Mouse (Mus musculus) liver, embryonic 14.5 days (tissue): ENCODE results near the gene Lrwd1. TPM values are rescaled to one million over a fixed set of nuclear protein-coding genes. Genes with fewer than 3 reads are reported as not detected.

Experiments
- ATAC-seq: fragments of 200-750 bp; cut with Nextera tagmentation; 2 replicates; pipeline ENCODE4 v1.8.0; 2017; ENCODE audit warnings: moderate number of reproducible peaks, mild to moderate bottlenecking, moderate library complexity; ENCODE audit not compliant: insufficient read depth
- DNase-seq, 3 experiments: peaks; one replicate each; pipeline ENCODE4 v3.0.0-alpha.2; 2012 to 2013; ENCODE audit warnings: low read depth in 3 of 3, low spot score in 3 of 3
- H3K27ac ChIP-seq: fragments of 300-500 bp; sonication (generic); 2 replicates; pipeline ENCODE4 v1.5.1; 2014; ENCODE audit warnings: moderate library complexity, mild to moderate bottlenecking, control low read depth, inconsistent platforms
- H3K27me3 ChIP-seq: fragments of 300-500 bp; sonication (generic); 2 replicates; pipeline ENCODE4 v1.6.1; 2014; ENCODE audit warnings: mild to moderate bottlenecking, low read length, moderate library complexity; ENCODE audit not compliant: control insufficient read depth, insufficient read depth
- H3K36me3 ChIP-seq: fragments of 300-500 bp; sonication (generic); replicated peaks from 2 replicates; pipeline ENCODE4 v1.6.1; 2014; ENCODE audit warnings: low read depth; ENCODE audit not compliant: control insufficient read depth, insufficient read depth
- H3K4me1 ChIP-seq, 2 experiments: fragments of 200-500 bp in 1 of 2; fragments of 300-500 bp in 1 of 2; sonication (generic) in 1 of 2; replicated peaks; 2 replicates each; pipeline ENCODE4 v1.6.1; 2012 to 2014; ENCODE audit warnings: antibody characterized with exemption in 1 of 2, inconsistent platforms in 1 of 2, low read length in 1 of 2; ENCODE audit not compliant: control insufficient read depth in 2 of 2, insufficient read depth in 2 of 2
- H3K4me2 ChIP-seq: fragments of 300-500 bp; sonication (generic); 2 replicates; pipeline ENCODE4 v1.6.1; 2014; ENCODE audit warnings: low read depth, mild to moderate bottlenecking, control low read depth, moderate library complexity
- H3K4me3 ChIP-seq, 2 experiments: fragments of 200-500 bp in 1 of 2; fragments of 300-500 bp in 1 of 2; sonication (generic) in 1 of 2; 2 replicates each; pipeline ENCODE4 v1.5.1; 2012 to 2014; ENCODE audit warnings: low read depth in 2 of 2, low read length in 2 of 2, mild to moderate bottlenecking in 2 of 2, control low read depth in 1 of 2, inconsistent platforms in 1 of 2, moderate library complexity in 1 of 2; ENCODE audit not compliant: insufficient read depth in 1 of 2
- H3K9ac ChIP-seq: fragments of 300-500 bp; sonication (generic); replicated peaks from 2 replicates; pipeline ENCODE4 v1.6.1; 2014; ENCODE audit warnings: mild to moderate bottlenecking, control low read depth, moderate library complexity
- H3K9me3 ChIP-seq: fragments of 300-500 bp; sonication (generic); 2 replicates; pipeline ENCODE4 v1.6.1; 2016; ENCODE audit warnings: low read length, mixed read lengths; ENCODE audit not compliant: control insufficient read depth
- CTCF ChIP-seq: IDR thresholded peaks from 2 replicates; pipeline ENCODE4 v1.5.1; 2016; ENCODE audit warnings: antibody characterized with exemption, low read depth, control low read depth
- EP300 ChIP-seq: IDR thresholded peaks from 2 replicates; pipeline ENCODE4 v1.6.1; 2016; ENCODE audit warnings: antibody characterized with exemption, low read depth
- WGBS: fragments of 180-500 bp; shearing (Covaris S2); extraction: QIAGEN DNeasy Blood & Tissue Kit; methylation state at CpG from one replicate; pipeline ENCODE4 v1.1.7; 2014; ENCODE audit not compliant: insufficient replicate concordance; 5-methylcytosine and 5-hydroxymethylcytosine counted together
- polyA plus RNA-seq, 2 experiments: library from polyadenylated mRNA; depleted of rRNA in 1 of 2; stranded (reverse) in 1 of 2; unstranded in 1 of 2; fragments of >200 nt; fragmentation: Nextera tagmentation in 1 of 2; extraction: Ambion mirVana in 1 of 2; gene quantifications; 2 replicates each; pipeline versions ENCODE4 v1.2.1 to v1.2.3; 2012 to 2014

The Lrwd1 gene
- polyA plus RNA-seq, 2 experiments: 34.1 to 45.2 TPM

- 78% methylated on average over 5 of the region's 5 CpGs for WGBS
- Histone ChIP-seq H3K9me3 (no peaks in the 10 kb centered on the region), H3K4me3 (no peak overlapping the region), H3K9ac (no peak overlapping the region), H3K27ac (no peak overlapping the region), H3K27me3 (no peaks in the 10 kb centered on the region), H3K4me1 (peaks cover 3 to 7% of the 10 kb centered on the region in 2 experiments; a peak in 2 of 4 replicates), H3K4me2 (no peak overlapping the region), H3K36me3 (no peaks in the 10 kb centered on the region)
- DNase-seq (peak in 1 of 3 experiments; percentile 33), ATAC-seq (no peak)
- peak; percentile 85 for TF ChIP-seq CTCF
- no peak for TF ChIP-seq EP300
Observed at GRCm38 (mm10) chr5:136104511-136104910, 31.4 kb downstream of the Lrwd1 start.

GRCm38 (mm10) chr5:136102099-136102820 lies 33.6 kb downstream of the Lrwd1 start:
- 5% methylated on average over 41 of the region's 41 CpGs for WGBS
- no peak overlapping the region for H3K27ac ChIP-seq
- H3K27me3 ChIP-seq: no peaks in the 10 kb centered on the region
- peak overlapping the region; percentile 68 for H3K4me2 ChIP-seq
- peak; percentile 71 for ATAC-seq
- H3K4me1 ChIP-seq: peaks cover 3 to 4% of the 10 kb centered on the region in 2 experiments; a peak in 2 of 4 replicates
- peak overlapping the region; percentile 46 for H3K9ac ChIP-seq
- DNase-seq: peak; percentile 31 to 45 (median 43)
- peak overlapping the region; percentile 35 to 36 for H3K4me3 ChIP-seq
- TF ChIP-seq CTCF (peak; percentile 93), EP300 (no peak)
- H3K36me3 ChIP-seq: no peaks in the 10 kb centered on the region
- no peaks in the 10 kb centered on the region for H3K9me3 ChIP-seq

- Histone ChIP-seq H3K27me3 (no peaks in the 10 kb centered on the region), H3K36me3 (no peaks in the 10 kb centered on the region), H3K4me3 (no peak overlapping the region), H3K4me2 (no peak overlapping the region), H3K9me3 (no peaks in the 10 kb centered on the region), H3K4me1 (peaks cover 3 to 4% of the 10 kb centered on the region in 2 experiments; a peak in 2 of 4 replicates), H3K9ac (no peak overlapping the region), H3K27ac (no peak overlapping the region)
- WGBS: 64% methylated on average over 10 of the region's 10 CpGs
- ATAC-seq: no peak
- no peak for DNase-seq
- TF ChIP-seq CTCF (no peak), EP300 (no peak)
Observed at GRCm38 (mm10) chr5:136098536-136098935, 37.3 kb downstream of the Lrwd1 start.

- WGBS: 45% methylated on average over 7 of the region's 7 CpGs
- no peak for ATAC-seq
Observed at GRCm38 (mm10) chr5:136095089-136095488, 40.8 kb downstream of the Lrwd1 start.

GRCm38 (mm10) chr5:136094249-136095010 lies 41.4 kb downstream of the Lrwd1 start:
- H3K4me1 ChIP-seq: no peaks in the 10 kb centered on the region
- no peak overlapping the region for H3K4me3 ChIP-seq
- ATAC-seq (no peak), DNase-seq (no peak)
- no peak overlapping the region for H3K27ac ChIP-seq
- TF ChIP-seq EP300 (no peak), CTCF (no peak)
- no peaks in the 10 kb centered on the region; the same call in 1 of the 2 replicates for H3K27me3 ChIP-seq
- H3K9ac ChIP-seq: no peak overlapping the region
- H3K9me3 ChIP-seq: no peaks in the 10 kb centered on the region
- H3K36me3 ChIP-seq: no peaks in the 10 kb centered on the region
- no peak overlapping the region for H3K4me2 ChIP-seq
- 19% methylated on average over 8 of the region's 8 CpGs for WGBS

More at GRCm38 (mm10) chr5:136095089-136095488, 40.8 kb downstream of the Lrwd1 start:
- Histone ChIP-seq H3K4me1 (no peaks in the 10 kb centered on the region), H3K4me3 (no peak overlapping the region), H3K36me3 (no peaks in the 10 kb centered on the region), H3K4me2 (no peak overlapping the region), H3K27me3 (no peaks in the 10 kb centered on the region; the same call in 1 of the 2 replicates), H3K9me3 (no peaks in the 10 kb centered on the region), H3K27ac (no peak overlapping the region), H3K9ac (no peak overlapping the region)
- DNase-seq: no peak
- TF ChIP-seq EP300 (no peak), CTCF (no peak)
